Mouse (Mus musculus) hindbrain, embryonic 14.5 days (tissue): ENCODE measurements around the gene Borcs5. TPM values are rescaled to one million over a fixed set of nuclear protein-coding genes. Genes with fewer than 3 reads are reported as not detected.

Experiments used
- ATAC-seq: fragments of 200-750 bp; cut with Nextera tagmentation; 2 replicates; pipeline ENCODE4 v1.8.0; 2017; ENCODE audit warnings: moderate number of reproducible peaks, mild to moderate bottlenecking, moderate TSS enrichment, moderate library complexity; ENCODE audit not compliant: low FRiP score
- DNase-seq: peaks from one replicate; pipeline ENCODE4 v3.0.0-alpha.2; 2015; ENCODE audit warnings: low spot score
- H3K27ac ChIP-seq: fragments of 300-500 bp; sonication (generic); 2 replicates; pipeline ENCODE4 v1.5.1; 2014; ENCODE audit warnings: mild to moderate bottlenecking, moderate library complexity
- H3K27me3 ChIP-seq: fragments of 300-500 bp; sonication (generic); 2 replicates; pipeline ENCODE4 v1.6.1; 2014; ENCODE audit warnings: mild to moderate bottlenecking, low read length, mixed read lengths; ENCODE audit not compliant: control insufficient read depth, insufficient read depth
- H3K36me3 ChIP-seq: fragments of 300-500 bp; sonication (generic); replicated peaks from 2 replicates; pipeline ENCODE4 v1.6.1; 2014; ENCODE audit not compliant: control insufficient read depth, insufficient read depth
- H3K4me1 ChIP-seq: fragments of 300-500 bp; sonication (generic); replicated peaks from 2 replicates; pipeline ENCODE4 v1.6.1; 2014; ENCODE audit warnings: antibody characterized with exemption, low read length, mixed read lengths; ENCODE audit not compliant: control insufficient read depth, insufficient read depth
- H3K4me2 ChIP-seq: fragments of 300-500 bp; sonication (generic); replicated peaks from 2 replicates; pipeline ENCODE4 v1.6.1; 2014; ENCODE audit warnings: mild to moderate bottlenecking, moderate library complexity
- H3K4me3 ChIP-seq: fragments of 300-500 bp; sonication (generic); replicated peaks from 2 replicates; pipeline ENCODE4 v1.5.1; 2014; ENCODE audit warnings: mild to moderate bottlenecking, low read length
- H3K9ac ChIP-seq: fragments of 300-500 bp; sonication (generic); 2 replicates; pipeline ENCODE4 v1.6.1; 2014
- H3K9me3 ChIP-seq: fragments of 300-500 bp; sonication (generic); 2 replicates; pipeline ENCODE4 v1.6.1; 2016; ENCODE audit warnings: low read length; ENCODE audit not compliant: control insufficient read depth
- WGBS: fragments of 180-500 bp; shearing (Covaris S2); extraction: QIAGEN DNeasy Blood & Tissue Kit; methylation state at CpG from one replicate; pipeline ENCODE4 v1.1.7; 2014; 5-methylcytosine and 5-hydroxymethylcytosine counted together
- polyA plus RNA-seq: library from polyadenylated mRNA; unstranded; fragments of >200 nt; fragmentation: Nextera tagmentation; extraction: Ambion mirVana; gene quantifications from 2 replicates; pipeline ENCODE4 v1.2.1, GENCODE M21; 2014

Gene Borcs5
- polyA plus RNA-seq, 1 experiment from 2014 or later, result 42.6 TPM

DNA sequence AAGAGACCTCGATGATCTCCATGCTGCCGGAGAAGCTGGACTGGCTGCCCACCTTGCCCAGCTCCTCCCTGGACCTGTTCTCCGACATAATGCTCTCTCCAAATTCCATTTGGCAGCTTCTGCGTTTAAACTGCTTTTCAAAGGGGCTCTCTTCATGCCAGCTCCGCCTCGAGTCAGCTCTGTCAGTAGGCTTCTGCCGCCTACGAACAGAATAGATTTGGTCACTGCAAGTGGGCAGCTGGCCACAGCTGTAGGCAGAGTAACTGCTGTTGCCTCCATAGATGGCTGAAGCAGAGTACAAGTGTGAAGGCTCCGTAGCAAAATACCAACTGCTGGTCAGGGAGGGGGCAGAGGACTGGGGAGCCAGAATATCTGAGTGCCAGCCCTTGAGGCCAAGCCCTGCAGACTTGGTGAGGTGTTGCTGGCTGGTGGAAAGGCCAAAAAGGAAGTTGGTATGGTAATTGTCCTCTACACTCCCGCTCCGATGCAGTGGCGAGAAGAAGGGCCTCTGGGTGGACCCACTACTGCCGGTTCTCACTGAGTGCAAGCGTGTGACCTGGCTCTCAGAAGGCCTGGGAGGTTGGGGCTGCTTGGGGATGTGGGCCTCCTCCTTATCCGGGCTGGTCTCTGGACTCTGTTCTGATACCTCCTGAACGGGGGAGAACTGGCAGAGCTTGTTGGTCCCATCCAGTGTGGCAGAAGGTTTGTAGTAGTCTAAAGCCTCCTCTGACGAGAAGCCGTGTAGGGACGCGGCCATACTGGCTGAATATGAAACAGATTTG lies 78.8 kb downstream of the Borcs5 start:
- no peak overlapping the region for H3K9ac ChIP-seq
- no peak for DNase-seq

GRCm38 (mm10) chr6:134718668-134719065 lies 79.4 kb downstream of the Borcs5 start:
- Histone ChIP-seq H3K4me3 (no peak overlapping the region), H3K9ac (no peak overlapping the region), H3K4me1 (no peaks in the 10 kb centered on the region; the same call in 1 of the 2 replicates), H3K27me3 (no peaks in the 10 kb centered on the region), H3K9me3 (no peaks in the 10 kb centered on the region), H3K36me3 (peaks cover 17% of the 10 kb centered on the region), H3K27ac (no peak overlapping the region), H3K4me2 (no peak overlapping the region)
- 92% methylated on average over 11 of the region's 11 CpGs for WGBS
- DNase-seq, result no peak
- no peak for ATAC-seq

More for the DNA sequence above, 78.8 kb downstream of the Borcs5 start:
- no peaks in the 10 kb centered on the region for H3K9me3 ChIP-seq
- no peak overlapping the region for H3K4me2 ChIP-seq
- H3K27ac ChIP-seq, result no peak overlapping the region
- no peak overlapping the region for H3K4me3 ChIP-seq
- H3K36me3 ChIP-seq, result peaks cover 17% of the 10 kb centered on the region
- H3K27me3 ChIP-seq, result no peaks in the 10 kb centered on the region
- 94% methylated on average over 20 of the region's 20 CpGs for WGBS
- no peak; the same call in 1 of the 2 replicates for ATAC-seq
- no peaks in the 10 kb centered on the region; the same call in 1 of the 2 replicates for H3K4me1 ChIP-seq

DNA sequence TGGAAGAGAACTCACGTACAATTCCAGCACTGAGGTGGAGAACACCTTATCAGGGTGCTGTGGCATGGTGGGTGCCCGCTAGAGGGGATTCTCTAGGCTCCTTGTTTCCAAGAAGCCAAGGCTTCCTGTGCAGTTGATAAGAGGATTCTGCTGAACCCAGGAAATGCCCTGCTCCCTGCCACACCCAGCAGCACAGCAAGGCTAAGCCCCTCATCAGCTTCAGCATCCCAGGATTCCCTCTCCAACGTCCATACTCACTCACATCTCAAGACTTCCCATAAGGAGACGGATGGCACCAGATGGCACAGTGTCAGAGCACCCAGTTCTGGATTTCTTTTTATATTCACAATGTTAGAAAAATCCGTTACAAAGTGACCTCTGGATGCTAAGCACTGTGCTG lies 79.8 kb downstream of the Borcs5 start:
- H3K4me3 ChIP-seq, result no peak overlapping the region
- H3K9me3 ChIP-seq, result no peaks in the 10 kb centered on the region
- H3K4me2 ChIP-seq, result no peak overlapping the region
- 88% methylated on average over 5 of the region's 5 CpGs for WGBS
- H3K4me1 ChIP-seq, result no peaks in the 10 kb centered on the region; the same call in 1 of the 2 replicates
- ATAC-seq (no peak), DNase-seq (no peak)
- no peaks in the 10 kb centered on the region for H3K27me3 ChIP-seq
- H3K27ac ChIP-seq, result no peak overlapping the region
- peaks cover 17% of the 10 kb centered on the region for H3K36me3 ChIP-seq
- H3K9ac ChIP-seq, result no peak overlapping the region

DNA sequence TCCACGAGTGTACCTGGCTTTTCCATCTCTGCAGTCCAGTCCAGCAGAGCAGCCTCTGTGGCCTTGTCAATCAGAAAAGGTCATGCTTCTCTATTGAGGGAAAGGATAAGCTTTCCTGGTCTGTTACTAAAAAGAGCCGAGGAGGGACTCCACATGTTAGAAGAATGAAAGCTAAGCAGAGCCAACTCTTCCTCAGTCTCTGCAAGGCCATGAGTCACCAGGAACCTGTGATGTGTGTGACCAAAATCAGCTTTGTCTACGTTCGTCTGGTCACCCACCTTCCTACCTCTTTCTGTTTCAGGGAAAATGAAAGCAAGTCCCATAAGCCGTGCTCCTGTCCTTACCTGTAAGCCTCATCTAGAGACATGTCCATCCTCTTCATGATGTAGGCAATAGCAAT lies 80.8 kb downstream of the Borcs5 start:
- Histone ChIP-seq H3K9me3 (no peaks in the 10 kb centered on the region), H3K27me3 (no peaks in the 10 kb centered on the region), H3K36me3 (peaks cover 17% of the 10 kb centered on the region), H3K4me3 (no peak overlapping the region), H3K9ac (no peak overlapping the region), H3K4me1 (no peaks in the 10 kb centered on the region; the same call in 1 of the 2 replicates), H3K27ac (no peak overlapping the region), H3K4me2 (no peak overlapping the region)
- 90% methylated on average over 5 of the region's 5 CpGs for WGBS
- ATAC-seq, result no peak
- DNase-seq, result no peak

DNA sequence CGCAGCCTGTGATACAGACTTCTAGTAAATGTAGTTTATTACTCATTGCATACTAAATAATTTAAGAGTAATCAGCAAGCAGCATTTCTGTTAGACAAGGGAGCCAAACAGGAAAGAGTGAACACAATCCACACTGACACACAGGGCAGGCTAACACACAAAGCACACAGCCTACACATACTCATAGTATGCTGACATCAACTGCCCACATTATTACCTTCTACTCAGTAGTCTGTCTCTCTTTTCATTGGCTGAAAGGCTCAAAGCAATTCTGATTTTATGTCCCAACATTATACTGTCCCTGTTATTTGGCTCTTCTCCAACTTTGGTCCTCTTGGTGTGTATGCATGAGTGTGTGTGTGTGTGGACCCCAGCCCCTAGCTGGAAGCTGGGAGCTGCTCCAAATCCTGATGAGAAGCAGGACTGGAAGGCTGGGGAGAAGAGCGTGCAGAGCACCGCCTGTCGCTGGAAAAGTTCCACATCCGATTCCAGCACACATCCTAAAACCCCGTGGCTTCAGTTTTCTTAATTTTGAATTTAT lies 82.5 kb downstream of the Borcs5 start:
- DNase-seq (no peak), ATAC-seq (peak; percentile 24; the same call in 1 of the 2 replicates)
- Histone ChIP-seq H3K36me3 (peaks cover 17% of the 10 kb centered on the region), H3K27me3 (no peaks in the 10 kb centered on the region), H3K4me3 (no peak overlapping the region), H3K4me1 (no peaks in the 10 kb centered on the region; the same call in 1 of the 2 replicates), H3K9me3 (no peaks in the 10 kb centered on the region), H3K27ac (no peak overlapping the region), H3K9ac (no peak overlapping the region), H3K4me2 (no peak overlapping the region)
- 77% methylated on average over 6 of the region's 6 CpGs for whole genome bisulfite sequencing

DNA sequence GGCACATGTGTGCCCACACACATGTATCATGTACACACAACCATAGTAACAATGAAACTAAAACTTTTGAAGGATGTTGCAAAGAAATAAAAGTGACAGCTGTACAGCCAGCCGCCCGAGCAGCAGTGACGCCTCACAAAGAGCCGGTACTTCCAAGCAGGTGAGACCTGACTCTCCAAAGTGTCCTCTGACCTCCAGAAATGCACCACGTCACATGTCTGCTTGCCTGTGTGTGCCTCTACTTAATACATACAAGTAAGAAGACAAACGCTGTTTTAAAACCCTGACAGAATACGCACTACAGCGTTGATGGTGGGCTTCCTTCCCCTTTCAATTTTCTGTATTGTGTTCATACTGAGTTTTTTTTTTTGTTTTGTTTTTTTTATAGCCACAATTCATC lies 83.6 kb downstream of the Borcs5 start:
- Histone ChIP-seq H3K9ac (no peak overlapping the region), H3K36me3 (peaks cover 10% of the 10 kb centered on the region), H3K9me3 (no peaks in the 10 kb centered on the region), H3K27me3 (no peaks in the 10 kb centered on the region), H3K4me3 (no peak overlapping the region), H3K27ac (no peak overlapping the region), H3K4me2 (no peak overlapping the region), H3K4me1 (no peaks in the 10 kb centered on the region; the same call in 1 of the 2 replicates)
- DNase-seq (no peak), ATAC-seq (no peak)
- WGBS, result 91% methylated on average over 8 of the region's 8 CpGs

DNA sequence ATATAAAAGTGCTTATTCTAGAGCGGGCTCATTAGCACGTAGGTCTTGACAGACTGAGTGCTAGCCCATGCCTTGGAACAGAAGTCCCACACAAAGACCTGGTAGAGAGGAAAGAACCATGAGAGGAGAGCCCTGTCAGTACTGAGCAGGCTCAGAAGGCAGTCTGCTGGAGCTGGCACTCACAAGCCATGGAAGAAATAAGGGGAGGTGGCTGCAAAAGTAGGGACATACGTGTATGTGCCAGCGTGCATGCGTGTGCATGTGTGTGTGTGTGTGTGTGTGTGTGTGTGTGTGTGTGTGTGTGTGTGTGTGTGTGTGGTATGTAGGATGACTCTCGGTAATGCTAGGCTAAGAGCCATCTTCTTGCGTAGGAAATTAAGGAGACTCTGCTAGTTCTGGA lies 84.0 kb downstream of the Borcs5 start:
- DNase-seq, result no peak
- WGBS, result 95% methylated on average over 7 of the region's 7 CpGs
- no peaks in the 10 kb centered on the region; the same call in 1 of the 2 replicates for H3K4me1 ChIP-seq
- no peaks in the 10 kb centered on the region for H3K27me3 ChIP-seq
- H3K27ac ChIP-seq, result no peak overlapping the region
- peaks cover 10% of the 10 kb centered on the region for H3K36me3 ChIP-seq
- ATAC-seq, result no peak
- no peak overlapping the region for H3K4me2 ChIP-seq
- H3K9ac ChIP-seq, result no peak overlapping the region
- no peak overlapping the region for H3K4me3 ChIP-seq
- no peaks in the 10 kb centered on the region for H3K9me3 ChIP-seq

DNA sequence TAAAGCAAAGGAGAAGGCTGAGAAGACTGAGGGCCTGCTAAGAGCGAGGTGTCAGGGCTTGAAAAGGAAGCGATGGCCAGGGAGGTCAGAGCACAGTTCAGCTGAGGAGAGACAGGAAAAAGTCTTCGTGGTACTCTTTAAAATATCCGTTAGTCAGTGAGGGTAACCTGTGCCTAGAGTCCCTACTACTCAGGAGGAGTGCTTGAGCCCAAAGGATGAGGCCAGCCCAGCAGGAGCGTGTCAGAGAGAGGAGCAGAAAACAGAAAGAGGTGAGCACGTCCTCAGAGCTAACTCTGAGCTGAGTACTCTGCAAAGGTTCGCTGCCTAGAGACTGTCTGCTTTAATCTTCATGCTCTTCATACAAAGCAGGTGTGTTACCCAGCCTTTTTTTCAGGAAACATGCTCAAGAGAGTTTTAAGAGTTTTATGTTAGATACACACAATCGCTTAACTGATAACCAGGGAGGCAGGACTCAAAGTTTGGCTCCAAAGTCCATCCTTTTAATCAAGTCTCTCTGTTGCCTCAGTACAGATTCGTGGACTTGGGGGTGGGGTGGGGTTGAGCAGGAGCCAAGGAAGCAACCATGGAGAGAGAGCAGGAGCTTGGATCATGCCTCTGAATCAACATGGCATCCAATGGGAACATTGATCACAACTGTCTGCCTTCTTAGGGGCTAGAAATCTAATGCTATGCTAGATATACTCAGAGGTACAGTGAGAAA lies 84.7 kb downstream of the Borcs5 start:
- DNase-seq, result no peak
- no peak overlapping the region for H3K4me3 ChIP-seq
- no peak overlapping the region for H3K4me2 ChIP-seq
- H3K27me3 ChIP-seq, result no peaks in the 10 kb centered on the region
- peaks cover 8% of the 10 kb centered on the region; the same call in 1 of the 2 replicates for H3K36me3 ChIP-seq
- no peak overlapping the region for H3K9ac ChIP-seq
- H3K9me3 ChIP-seq, result no peaks in the 10 kb centered on the region
- ATAC-seq, result no peak
- H3K4me1 ChIP-seq, result no peaks in the 10 kb centered on the region; the same call in 1 of the 2 replicates
- no peak overlapping the region for H3K27ac ChIP-seq
- WGBS, result 89% methylated on average over 9 of the region's 9 CpGs

GRCm38 (mm10) chr6:134725406-134725805 lies 86.1 kb downstream of the Borcs5 start:
- no peaks in the 10 kb centered on the region for H3K27me3 ChIP-seq
- H3K36me3 ChIP-seq, result no peaks in the 10 kb centered on the region
- H3K9me3 ChIP-seq, result no peaks in the 10 kb centered on the region
- no peak overlapping the region for H3K4me3 ChIP-seq
- H3K27ac ChIP-seq, result no peak overlapping the region
- no peak overlapping the region for H3K4me2 ChIP-seq
- DNase-seq, result no peak
- H3K4me1 ChIP-seq, result no peaks in the 10 kb centered on the region; the same call in 1 of the 2 replicates
- no peak for ATAC-seq
- H3K9ac ChIP-seq, result no peak overlapping the region
